Mouse (Mus musculus): ENCODE results near the gene Fitm1. TPM values are rescaled to one million over a fixed set of nuclear protein-coding genes. Genes with fewer than 3 reads are reported as not detected.

Fitm1 gene
- total and polyA plus RNA-seq, 2 experiments from 2014 or later = 0.25 TPM; not detected in 1

- H3K36me3 ChIP-seq (ENCODE audit: insufficient read depth, low read length) = peaks cover 45% of the 10 kb centered on the region
- no peaks in the 10 kb centered on the region for H3K9me3 ChIP-seq (ENCODE audit: low read length)
- ATAC-seq (no peak), DNase-seq (ENCODE audit: low spot score) (no peak)
- no peak overlapping the region for H3K27ac ChIP-seq
- peaks cover 15% of the 10 kb centered on the region for H3K4me1 ChIP-seq (ENCODE audit: insufficient read depth, low read length)
- no peak overlapping the region for H3K4me3 ChIP-seq (ENCODE audit: low read length)
- 92% methylated on average over 11 of the region's 11 CpGs for WGBS
- H3K4me2 ChIP-seq (ENCODE audit: low read depth, low read length) = no peak overlapping the region
- H3K9ac ChIP-seq (replicated peaks; ENCODE audit: low read length) = no peak overlapping the region
- no peak for TF ChIP-seq CTCF (IDR thresholded peaks at IDR 0.05; ENCODE audit: low read depth)
- no peaks in the 10 kb centered on the region for H3K27me3 ChIP-seq (ENCODE audit: insufficient read depth, low read length)
These were observed 12.2 kb upstream of the Fitm1 start for GRCm38 (mm10) chr14:55563249-55563648.

- Histone ChIP-seq H3K4me2 (ENCODE audit: low read depth, low read length) (no peak overlapping the region), H3K9ac (replicated peaks; ENCODE audit: low read length) (no peak overlapping the region), H3K4me1 (ENCODE audit: insufficient read depth, low read length) (peaks cover 15% of the 10 kb centered on the region), H3K4me3 (ENCODE audit: low read length) (no peak overlapping the region), H3K9me3 (ENCODE audit: low read length) (no peaks in the 10 kb centered on the region), H3K36me3 (ENCODE audit: insufficient read depth, low read length) (peaks cover 61% of the 10 kb centered on the region), H3K27ac (no peak overlapping the region), H3K27me3 (ENCODE audit: insufficient read depth, low read length) (no peaks in the 10 kb centered on the region)
- no peak for ATAC-seq
- TF ChIP-seq CTCF (IDR thresholded peaks at IDR 0.05; ENCODE audit: low read depth) = 0 out of 2 replicates have a peak, but pooled peaks have one; percentile 21
- DNase-seq (ENCODE audit: low spot score) = no peak
- 76% methylated on average over 3 of the region's 3 CpGs for WGBS
These were observed 9.7 kb upstream of the Fitm1 start for GRCm38 (mm10) chr14:55565748-55566147.

GRCm38 (mm10) chr14:55567496-55567895 is 7.9 kb upstream of the Fitm1 start:
- H3K4me2 ChIP-seq (ENCODE audit: low read depth, low read length) = no peak overlapping the region
- no peak overlapping the region for H3K4me3 ChIP-seq (ENCODE audit: low read length)
- WGBS = 94% methylated on average over 3 of the region's 3 CpGs
- no peak for ATAC-seq
- H3K36me3 ChIP-seq (ENCODE audit: insufficient read depth, low read length) = peaks cover 61% of the 10 kb centered on the region
- H3K9me3 ChIP-seq (ENCODE audit: low read length) = no peaks in the 10 kb centered on the region
- no peak for TF ChIP-seq CTCF (IDR thresholded peaks at IDR 0.05; ENCODE audit: low read depth)
- no peaks in the 10 kb centered on the region for H3K27me3 ChIP-seq (ENCODE audit: insufficient read depth, low read length)
- H3K9ac ChIP-seq (replicated peaks; ENCODE audit: low read length) = no peak overlapping the region
- H3K27ac ChIP-seq = no peak overlapping the region
- no peaks in the 10 kb centered on the region for H3K4me1 ChIP-seq (ENCODE audit: insufficient read depth, low read length)
- DNase-seq (ENCODE audit: low spot score) = no peak

GRCm38 (mm10) chr14:55570588-55570987 is 4.8 kb upstream of the Fitm1 start:
- Histone ChIP-seq H3K4me3 (ENCODE audit: low read length) (no peak overlapping the region), H3K4me2 (ENCODE audit: low read depth, low read length) (no peak overlapping the region), H3K9ac (replicated peaks; ENCODE audit: low read length) (no peak overlapping the region), H3K27ac (no peak overlapping the region), H3K4me1 (ENCODE audit: insufficient read depth, low read length) (no peaks in the 10 kb centered on the region), H3K27me3 (ENCODE audit: insufficient read depth, low read length) (no peaks in the 10 kb centered on the region), H3K36me3 (ENCODE audit: insufficient read depth, low read length) (peaks cover 43% of the 10 kb centered on the region), H3K9me3 (ENCODE audit: low read length) (no peaks in the 10 kb centered on the region)
- 94% methylated on average over 2 of the region's 2 CpGs for WGBS
- TF ChIP-seq CTCF (IDR thresholded peaks at IDR 0.05; ENCODE audit: low read depth) = no peak
- DNase-seq (ENCODE audit: low spot score) = no peak
- ATAC-seq = no peak

- H3K4me3 ChIP-seq (ENCODE audit: low read length) = no peak overlapping the region
- DNase-seq (ENCODE audit: low spot score) = no peak
- no peak overlapping the region for H3K9ac ChIP-seq (replicated peaks; ENCODE audit: low read length)
- H3K27me3 ChIP-seq (ENCODE audit: insufficient read depth, low read length) = no peaks in the 10 kb centered on the region
- H3K9me3 ChIP-seq (ENCODE audit: low read length) = no peaks in the 10 kb centered on the region
- no peak overlapping the region for H3K27ac ChIP-seq
- H3K4me2 ChIP-seq (ENCODE audit: low read depth, low read length) = no peak overlapping the region
- no peaks in the 10 kb centered on the region for H3K4me1 ChIP-seq (ENCODE audit: insufficient read depth, low read length)
- no peak for TF ChIP-seq CTCF (IDR thresholded peaks at IDR 0.05; ENCODE audit: low read depth)
- H3K36me3 ChIP-seq (ENCODE audit: insufficient read depth, low read length) = peaks cover 31% of the 10 kb centered on the region
- ATAC-seq = no peak
These were observed 3.7 kb upstream of the Fitm1 start for GRCm38 (mm10) chr14:55571760-55572159.

GRCm38 (mm10) chr14:55575711-55576110 is 294 bp downstream of the Fitm1 start:
- 77% methylated on average over 13 of the region's 13 CpGs for WGBS
- ATAC-seq = no peak
- no peaks in the 10 kb centered on the region for H3K9me3 ChIP-seq (ENCODE audit: low read length)
- H3K27ac ChIP-seq = no peak overlapping the region
- no peak for TF ChIP-seq CTCF (IDR thresholded peaks at IDR 0.05; ENCODE audit: low read depth)
- no peaks in the 10 kb centered on the region for H3K27me3 ChIP-seq (ENCODE audit: insufficient read depth, low read length)
- H3K9ac ChIP-seq (replicated peaks; ENCODE audit: low read length) = no peak overlapping the region
- H3K4me2 ChIP-seq (ENCODE audit: low read depth, low read length) = no peak overlapping the region
- no peak overlapping the region for H3K4me3 ChIP-seq (ENCODE audit: low read length)
- H3K36me3 ChIP-seq (ENCODE audit: insufficient read depth, low read length) = no peaks in the 10 kb centered on the region
- H3K4me1 ChIP-seq (ENCODE audit: insufficient read depth, low read length) = no peaks in the 10 kb centered on the region
- DNase-seq (ENCODE audit: low spot score) = no peak

GRCm38 (mm10) chr14:55576376-55576775 is 959 bp downstream of the Fitm1 start:
- H3K27me3 ChIP-seq (ENCODE audit: insufficient read depth, low read length) = no peaks in the 10 kb centered on the region
- ATAC-seq (no peak), DNase-seq (ENCODE audit: low spot score) (no peak)
- 0 out of 2 replicates have a peak, but pooled peaks cover 2% of the 10 kb centered on the region for H3K36me3 ChIP-seq (ENCODE audit: insufficient read depth, low read length)
- H3K9ac ChIP-seq (replicated peaks; ENCODE audit: low read length) = no peak overlapping the region
- WGBS = 75% methylated on average over 16 of the region's 16 CpGs
- no peak overlapping the region for H3K27ac ChIP-seq
- H3K9me3 ChIP-seq (ENCODE audit: low read length) = no peaks in the 10 kb centered on the region
- no peak overlapping the region for H3K4me3 ChIP-seq (ENCODE audit: low read length)
- TF ChIP-seq CTCF (IDR thresholded peaks at IDR 0.05; ENCODE audit: low read depth) = no peak
- H3K4me2 ChIP-seq (ENCODE audit: low read depth, low read length) = no peak overlapping the region
- H3K4me1 ChIP-seq (ENCODE audit: insufficient read depth, low read length) = no peaks in the 10 kb centered on the region

Data from hindbrain, postnatal 0 days (tissue).